Mouse (Mus musculus): Measurements from ENCODE around the gene Sorcs2. TPM values are rescaled to one million over a fixed set of nuclear protein-coding genes. Genes with fewer than 3 reads are reported as not detected.

Gene Sorcs2
- polyA plus RNA-seq, 1 experiment: 5.7 TPM

DNA sequence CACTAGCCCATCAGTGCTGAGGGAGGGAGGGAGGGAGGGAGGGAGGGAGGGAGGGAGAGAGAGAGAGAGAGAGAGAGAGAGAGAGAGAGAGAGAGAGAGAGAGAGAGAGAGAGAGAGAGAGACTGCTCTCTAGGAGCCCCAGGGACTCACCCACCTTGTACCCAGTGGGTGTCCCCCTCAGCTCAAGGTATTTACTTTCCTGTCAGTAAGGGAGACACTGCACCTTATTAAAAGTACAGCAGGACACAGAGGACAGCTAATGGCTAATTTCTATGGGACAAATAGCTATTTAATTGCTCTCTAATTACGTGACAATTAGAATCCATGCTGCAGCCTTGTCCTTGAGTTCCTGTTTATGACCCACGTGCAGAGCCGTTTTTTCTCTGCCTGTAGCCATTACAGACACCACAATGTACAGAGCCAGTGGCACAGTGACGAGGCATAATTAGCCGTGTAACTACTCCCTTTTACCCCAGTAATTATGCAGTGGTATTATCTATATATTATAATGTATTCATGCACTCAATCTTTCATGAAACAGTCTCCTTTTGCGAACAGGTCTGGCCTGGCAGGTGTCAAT lies 256.2 kb downstream of the Sorcs2 start:
- DNase-seq: no peak
- TF ChIP-seq CTCF (IDR thresholded peaks at IDR 0.05; ENCODE audit: borderline replicate concordance, control insufficient read depth, extremely low read depth, insufficient read depth, low read length, poor library complexity) (no peak), POLR2A (IDR thresholded peaks at IDR 0.05; ENCODE audit: control insufficient read depth, extremely low read depth, insufficient read depth, low read length, poor library complexity) (no peak)
- H3K27ac ChIP-seq (ENCODE audit: control insufficient read depth, insufficient read depth, low read length): no peak overlapping the region
- H3K4me1 ChIP-seq (replicated peaks; ENCODE audit: control insufficient read depth, insufficient read depth, low read length): peaks cover 17% of the 10 kb centered on the region
- WGBS: 55% methylated on average over 6 of the region's 6 CpGs
- no peaks in the 10 kb centered on the region for H3K36me3 ChIP-seq (ENCODE audit: control insufficient read depth, insufficient read depth, low read length)
- no peaks in the 10 kb centered on the region for H3K27me3 ChIP-seq (ENCODE audit: control insufficient read depth, insufficient read depth, low read length)
- no peak overlapping the region for H3K4me3 ChIP-seq (ENCODE audit: control insufficient read depth, insufficient read depth, low read length)

DNA sequence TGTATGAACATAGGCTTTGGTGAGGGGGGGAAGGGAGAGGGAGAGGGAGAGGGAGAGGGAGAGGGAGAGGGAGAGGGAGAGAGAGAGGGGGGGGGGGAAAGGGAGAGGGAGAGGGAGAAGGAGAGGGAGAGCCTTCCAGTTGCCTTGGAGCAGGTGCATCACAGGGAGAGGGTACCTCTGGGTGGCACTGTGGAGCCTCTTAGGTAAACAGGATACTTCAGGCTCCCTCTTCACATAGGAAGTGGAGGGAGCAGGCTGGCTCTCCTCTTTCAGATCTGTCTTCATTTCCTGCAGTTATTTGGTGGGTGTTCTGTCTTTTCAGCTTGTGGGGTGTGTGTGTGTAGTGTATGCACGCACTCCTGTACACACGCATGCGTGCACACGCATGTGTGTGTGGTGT lies 256.8 kb downstream of the Sorcs2 start:
- WGBS: 76% methylated on average over 4 of the region's 4 CpGs

GRCm38 (mm10) chr5:36139766-36140165 lies 258.2 kb downstream of the Sorcs2 start:
- no peaks in the 10 kb centered on the region for H3K27me3 ChIP-seq (ENCODE audit: control insufficient read depth, insufficient read depth, low read length)
- H3K36me3 ChIP-seq (ENCODE audit: control insufficient read depth, insufficient read depth, low read length): no peaks in the 10 kb centered on the region
- no peak overlapping the region for H3K4me3 ChIP-seq (ENCODE audit: control insufficient read depth, insufficient read depth, low read length)
- 50% methylated on average over 6 of the region's 6 CpGs for WGBS
- no peak for DNase-seq
- no peak overlapping the region for H3K27ac ChIP-seq (ENCODE audit: control insufficient read depth, insufficient read depth, low read length)
- peaks cover 29% of the 10 kb centered on the region for H3K4me1 ChIP-seq (replicated peaks; ENCODE audit: control insufficient read depth, insufficient read depth, low read length)
- TF ChIP-seq CTCF (IDR thresholded peaks at IDR 0.05; ENCODE audit: borderline replicate concordance, control insufficient read depth, extremely low read depth, insufficient read depth, low read length, poor library complexity): no peak
- TF ChIP-seq POLR2A (IDR thresholded peaks at IDR 0.05; ENCODE audit: control insufficient read depth, extremely low read depth, insufficient read depth, low read length, poor library complexity): no peak

More for the DNA sequence above, 256.8 kb downstream of the Sorcs2 start:
- H3K27me3 ChIP-seq (ENCODE audit: control insufficient read depth, insufficient read depth, low read length): no peaks in the 10 kb centered on the region
- peaks cover 23% of the 10 kb centered on the region for H3K4me1 ChIP-seq (replicated peaks; ENCODE audit: control insufficient read depth, insufficient read depth, low read length)
- no peak overlapping the region for H3K27ac ChIP-seq (ENCODE audit: control insufficient read depth, insufficient read depth, low read length)
- peak; percentile 71 for DNase-seq
- H3K36me3 ChIP-seq (ENCODE audit: control insufficient read depth, insufficient read depth, low read length): no peaks in the 10 kb centered on the region
- TF ChIP-seq POLR2A (IDR thresholded peaks at IDR 0.05; ENCODE audit: control insufficient read depth, extremely low read depth, insufficient read depth, low read length, poor library complexity): no peak
- TF ChIP-seq CTCF (IDR thresholded peaks at IDR 0.05; ENCODE audit: borderline replicate concordance, control insufficient read depth, extremely low read depth, insufficient read depth, low read length, poor library complexity): no peak
- no peak overlapping the region for H3K4me3 ChIP-seq (ENCODE audit: control insufficient read depth, insufficient read depth, low read length)

DNA sequence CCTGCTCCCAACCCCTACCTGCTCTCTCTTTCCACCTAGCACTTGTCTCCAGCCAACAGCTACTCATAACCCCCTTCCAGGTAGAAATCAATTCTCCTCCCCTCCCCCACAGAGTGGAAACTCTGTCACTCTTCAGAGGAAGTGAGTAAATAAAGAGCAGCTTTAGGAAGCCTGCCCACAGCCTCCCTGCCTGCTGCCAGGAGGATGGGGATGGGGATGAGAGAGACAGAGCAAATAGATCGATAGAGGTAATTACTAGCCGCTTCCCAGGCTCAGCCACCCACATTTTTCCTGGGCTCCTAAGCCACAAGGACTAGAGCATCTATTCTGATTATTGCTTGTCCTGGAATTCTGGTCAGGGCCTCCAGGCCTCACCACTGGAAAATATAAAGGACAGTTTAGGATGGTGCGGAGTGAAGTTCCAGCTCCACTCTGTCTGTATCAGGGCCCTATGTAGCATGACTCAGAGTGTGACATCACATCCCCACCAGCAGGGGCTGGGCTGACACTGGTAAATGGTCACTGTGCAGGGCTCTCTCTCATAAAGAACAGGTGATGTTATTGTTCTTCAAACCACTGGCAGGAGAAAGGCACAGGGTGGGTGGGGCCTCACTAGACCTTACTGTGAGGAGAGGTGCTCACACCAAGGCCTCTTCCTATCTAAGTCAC lies 261.9 kb downstream of the Sorcs2 start:
- TF ChIP-seq CTCF (IDR thresholded peaks at IDR 0.05; ENCODE audit: borderline replicate concordance, control insufficient read depth, extremely low read depth, insufficient read depth, low read length, poor library complexity): no peak
- no peak for TF ChIP-seq POLR2A (IDR thresholded peaks at IDR 0.05; ENCODE audit: control insufficient read depth, extremely low read depth, insufficient read depth, low read length, poor library complexity)
- DNase-seq: no peak
- 93% methylated on average over 3 of the region's 3 CpGs for WGBS
- no peaks in the 10 kb centered on the region for H3K27me3 ChIP-seq (ENCODE audit: control insufficient read depth, insufficient read depth, low read length)
- H3K36me3 ChIP-seq (ENCODE audit: control insufficient read depth, insufficient read depth, low read length): no peaks in the 10 kb centered on the region
- H3K4me3 ChIP-seq (ENCODE audit: control insufficient read depth, insufficient read depth, low read length): no peak overlapping the region
- no peak overlapping the region for H3K27ac ChIP-seq (ENCODE audit: control insufficient read depth, insufficient read depth, low read length)
- peaks cover 27% of the 10 kb centered on the region for H3K4me1 ChIP-seq (replicated peaks; ENCODE audit: control insufficient read depth, insufficient read depth, low read length)

GRCm38 (mm10) chr5:36134302-36134701 lies 263.6 kb downstream of the Sorcs2 start:
- DNase-seq: no peak
- Histone ChIP-seq H3K4me3 (ENCODE audit: control insufficient read depth, insufficient read depth, low read length) (no peak overlapping the region), H3K27ac (ENCODE audit: control insufficient read depth, insufficient read depth, low read length) (no peak overlapping the region), H3K36me3 (ENCODE audit: control insufficient read depth, insufficient read depth, low read length) (no peaks in the 10 kb centered on the region), H3K4me1 (replicated peaks; ENCODE audit: control insufficient read depth, insufficient read depth, low read length) (peaks cover 12% of the 10 kb centered on the region), H3K27me3 (ENCODE audit: control insufficient read depth, insufficient read depth, low read length) (no peaks in the 10 kb centered on the region)
- TF ChIP-seq CTCF (IDR thresholded peaks at IDR 0.05; ENCODE audit: borderline replicate concordance, control insufficient read depth, extremely low read depth, insufficient read depth, low read length, poor library complexity) (no peak), POLR2A (IDR thresholded peaks at IDR 0.05; ENCODE audit: control insufficient read depth, extremely low read depth, insufficient read depth, low read length, poor library complexity) (no peak)
- WGBS: 92% methylated on average over 6 of the region's 6 CpGs

DNA sequence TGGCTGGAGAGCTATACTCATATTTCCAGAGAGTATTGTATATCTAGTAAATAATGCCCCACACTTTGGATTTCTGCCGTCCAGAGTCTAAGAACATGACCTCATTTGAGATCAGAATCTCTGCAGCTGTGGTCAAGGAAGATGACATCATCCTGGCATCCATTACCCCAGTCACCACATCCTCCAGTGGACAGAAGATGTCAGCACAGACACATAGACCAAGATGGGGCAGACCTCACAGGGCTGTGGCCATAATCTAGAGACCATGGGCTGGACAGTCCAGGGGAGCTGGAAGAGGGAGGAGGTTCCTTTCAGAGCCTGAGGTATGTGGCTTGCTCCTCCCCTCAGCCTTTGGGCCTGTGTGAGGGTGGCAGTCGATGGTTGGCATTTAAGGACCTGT lies 264.0 kb downstream of the Sorcs2 start:
- DNase-seq: no peak
- Histone ChIP-seq H3K4me1 (replicated peaks; ENCODE audit: control insufficient read depth, insufficient read depth, low read length) (peaks cover 12% of the 10 kb centered on the region), H3K27me3 (ENCODE audit: control insufficient read depth, insufficient read depth, low read length) (no peaks in the 10 kb centered on the region), H3K36me3 (ENCODE audit: control insufficient read depth, insufficient read depth, low read length) (no peaks in the 10 kb centered on the region), H3K27ac (ENCODE audit: control insufficient read depth, insufficient read depth, low read length) (no peak overlapping the region), H3K4me3 (ENCODE audit: control insufficient read depth, insufficient read depth, low read length) (no peak overlapping the region)
- TF ChIP-seq POLR2A (IDR thresholded peaks at IDR 0.05; ENCODE audit: control insufficient read depth, extremely low read depth, insufficient read depth, low read length, poor library complexity) (no peak), CTCF (IDR thresholded peaks at IDR 0.05; ENCODE audit: borderline replicate concordance, control insufficient read depth, extremely low read depth, insufficient read depth, low read length, poor library complexity) (no peak)
- 70% methylated on average over 2 of the region's 2 CpGs for WGBS

All from thymus, adult 2 months (tissue).